Mouse (Mus musculus): ENCODE results near the gene Tceanc.

DNA sequence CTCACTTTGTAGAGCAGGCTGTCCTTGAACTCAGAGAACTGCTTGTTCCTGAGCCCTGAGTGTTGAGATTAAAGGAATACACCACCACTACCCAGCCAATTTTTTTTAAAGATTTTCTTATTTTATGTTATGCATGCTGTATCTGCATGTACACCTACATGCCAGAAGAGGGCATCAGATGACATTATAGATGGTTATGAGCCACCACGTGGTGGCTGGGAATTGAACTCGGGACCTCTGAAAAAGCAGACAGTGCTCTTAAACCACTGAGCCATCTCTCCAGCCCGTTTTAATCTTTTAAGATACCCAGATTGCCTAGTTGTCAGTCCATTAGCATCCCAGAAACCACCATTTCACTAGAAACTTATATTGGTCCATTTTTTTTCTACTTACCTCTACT lies 64.0 kb downstream of the Tceanc start:
- TF ChIP-seq CTCF (IDR thresholded peaks at IDR 0.05; ENCODE audit: control insufficient read depth, insufficient read depth, insufficient read length) (no peak), MAX (IDR thresholded peaks at IDR 0.05) (no peak), MYOD1 (IDR thresholded peaks at IDR 0.05; ENCODE audit: control insufficient read depth, insufficient read length, low read depth) (no peak), FOSL1 (IDR thresholded peaks at IDR 0.05; ENCODE audit: insufficient read depth, low read length, poor library complexity, severe bottlenecking) (no peak), USF1 (IDR thresholded peaks at IDR 0.05; ENCODE audit: low read depth) (no peak), MYOG (IDR thresholded peaks at IDR 0.05; ENCODE audit: control insufficient read depth, extremely low read depth, insufficient read length) (no peak)
